Mouse (Mus musculus) liver, embryonic 12.5 days (tissue): ENCODE results near the gene Tnfaip8l2. TPM values are rescaled to one million over a fixed set of nuclear protein-coding genes. Genes with fewer than 3 reads are reported as not detected.
A peak's percentile ranks its signal among the peaks of the same experiment; 100 is the strongest.

Experiments
- ATAC-seq: fragments of 200-750 bp; cut with Nextera tagmentation; 2 replicates; pipeline ENCODE4 v1.8.0; 2017; ENCODE audit warnings: moderate number of reproducible peaks, mild to moderate bottlenecking, moderate library complexity
- H3K27ac ChIP-seq: fragments of 300-500 bp; sonication (generic); 2 replicates; pipeline ENCODE4 v1.5.1; 2016; ENCODE audit warnings: mild to moderate bottlenecking
- H3K27me3 ChIP-seq: fragments of 300-500 bp; sonication (generic); replicated peaks from 2 replicates; pipeline ENCODE4 v1.6.1; 2016; ENCODE audit warnings: mild to moderate bottlenecking, moderate library complexity
- H3K36me3 ChIP-seq: fragments of 300-500 bp; sonication (generic); 2 replicates; pipeline ENCODE4 v1.6.1; 2016; ENCODE audit warnings: mild to moderate bottlenecking, moderate library complexity
- H3K4me1 ChIP-seq: fragments of 300-500 bp; sonication (generic); 2 replicates; pipeline ENCODE4 v1.6.1; 2016
- H3K4me2 ChIP-seq: fragments of 300-500 bp; sonication (generic); 2 replicates; pipeline ENCODE4 v1.6.1; 2016; ENCODE audit warnings: mild to moderate bottlenecking, moderate library complexity
- H3K4me3 ChIP-seq: fragments of 300-500 bp; sonication (generic); 2 replicates; pipeline ENCODE4 v1.5.1; 2016; ENCODE audit warnings: mild to moderate bottlenecking, moderate library complexity
- H3K9ac ChIP-seq: fragments of 300-500 bp; sonication (generic); 2 replicates; pipeline ENCODE4 v1.6.1; 2016; ENCODE audit warnings: mild to moderate bottlenecking, moderate library complexity
- H3K9me3 ChIP-seq: fragments of 300-500 bp; sonication (generic); replicated peaks from 2 replicates; pipeline ENCODE4 v1.6.1; 2016; ENCODE audit warnings: mild to moderate bottlenecking, moderate library complexity
- WGBS: fragments of 180-500 bp; shearing (Covaris S2); methylation state at CpG from one replicate; pipeline ENCODE4 v1.1.7; 2016; ENCODE audit not compliant: insufficient replicate concordance; 5-methylcytosine and 5-hydroxymethylcytosine counted together
- polyA plus RNA-seq: library from polyadenylated mRNA; unstranded; fragments of >200 nt; fragmentation: Nextera tagmentation; extraction: Ambion mirVana; gene quantifications from 2 replicates; pipeline ENCODE4 v1.2.1, GENCODE M21; 2016

The Tnfaip8l2 gene
- 5.1 and 5.3 TPM in 2 replicates for polyA plus RNA-seq

DNA sequence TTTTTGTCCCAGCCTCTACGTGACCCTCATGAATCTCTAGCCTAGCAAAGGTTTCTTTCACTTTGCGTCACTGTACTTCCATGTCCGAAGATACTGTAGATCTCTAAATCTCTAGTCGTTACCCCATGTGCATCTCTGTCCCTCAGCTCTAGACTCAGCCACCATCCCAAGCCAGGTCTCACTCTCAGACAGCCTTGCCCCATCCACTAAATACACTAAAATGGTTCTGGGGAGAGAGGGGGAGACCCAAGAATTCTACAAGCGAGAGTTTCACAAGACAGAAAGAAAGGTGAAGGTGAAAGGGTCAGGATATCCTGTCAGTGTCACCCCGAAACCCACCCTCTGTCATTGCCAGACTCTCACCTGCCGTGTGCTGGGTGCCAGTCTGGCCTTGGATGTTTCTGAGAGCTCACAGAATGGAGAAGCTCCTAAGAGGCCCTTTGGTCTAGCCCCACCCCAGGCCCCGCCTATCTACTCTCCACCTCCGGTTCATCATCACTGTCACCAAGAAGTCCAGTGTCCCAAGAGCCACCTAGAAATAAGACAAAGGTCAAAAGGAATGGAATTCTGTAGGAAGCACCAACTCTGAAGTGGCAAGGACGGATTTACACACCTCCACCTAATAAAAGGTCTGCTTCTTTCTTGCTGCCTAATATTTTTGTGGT is at the start of gene Tnfaip8l2:
Tnfaip8l2 (minus strand) TSS at position 409 of the 665 bp plus-strand sequence.
- Histone ChIP-seq H3K9me3 (no peaks in the 10 kb centered on the region), H3K4me1 (peaks cover 25% of the 10 kb centered on the region), H3K4me3 (0 out of 2 replicates have a peak within 1 kb of the TSS, but pooled peaks have one; percentile 12), H3K36me3 (peaks cover 19% of the 10 kb centered on the region), H3K9ac (no peak within 1 kb of the TSS), H3K27me3 (no peaks in the 10 kb centered on the region), H3K4me2 (peak within 1 kb of the TSS; percentile 41), H3K27ac (peak within 1 kb of the TSS; percentile 65)
- peak; percentile 71 for ATAC-seq
- 53% methylated on average over 10 of the region's 10 CpGs for WGBS

DNA sequence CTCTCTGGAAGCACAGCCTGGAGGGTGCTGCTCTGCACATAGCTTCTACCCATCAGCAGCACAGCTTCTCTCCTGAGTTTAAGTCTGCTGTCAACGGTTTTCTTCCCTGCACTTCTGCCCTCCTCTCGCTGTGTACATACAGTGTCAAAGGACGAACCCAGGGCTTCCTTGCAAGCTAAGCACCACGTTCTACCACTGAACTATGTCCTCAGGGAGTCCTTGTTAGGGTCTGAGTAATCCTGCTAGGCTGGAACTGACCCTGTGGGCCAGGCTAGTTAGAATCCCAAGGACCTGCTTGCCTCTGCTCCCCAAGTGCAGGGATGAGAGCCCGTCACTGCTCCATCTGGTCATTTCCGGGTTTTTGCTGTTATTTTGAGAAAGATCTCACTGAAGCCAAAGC is 44.7 kb upstream of the Tnfaip8l2 start:
- WGBS: 89% methylated on average over 6 of the region's 6 CpGs
- H3K9ac ChIP-seq: no peak overlapping the region
- no peak overlapping the region for H3K4me3 ChIP-seq
- H3K4me1 ChIP-seq: no peaks in the 10 kb centered on the region
- H3K36me3 ChIP-seq: peaks cover 99% of the 10 kb centered on the region
- no peak overlapping the region for H3K4me2 ChIP-seq
- ATAC-seq: no peak
- H3K27ac ChIP-seq: no peak overlapping the region
- H3K27me3 ChIP-seq: no peaks in the 10 kb centered on the region
- no peaks in the 10 kb centered on the region for H3K9me3 ChIP-seq

DNA sequence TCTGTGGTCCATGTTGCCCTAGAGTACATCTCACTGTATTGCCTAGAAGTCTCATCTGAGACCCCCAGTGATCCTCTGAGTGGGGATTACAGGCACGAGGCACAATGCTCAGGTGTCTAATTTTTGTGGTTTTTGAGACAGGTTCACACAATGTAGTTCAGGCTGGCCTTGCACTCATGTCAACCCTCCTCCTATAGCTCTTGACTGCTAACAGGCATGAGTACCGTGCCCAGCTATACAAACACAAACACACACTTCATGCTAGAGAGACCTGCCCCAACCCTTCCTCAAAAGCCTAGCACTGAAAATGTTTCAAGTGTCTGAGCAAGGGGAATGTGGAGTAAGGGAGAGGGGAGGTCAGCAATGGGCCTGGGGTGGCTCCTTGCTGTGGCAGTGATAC is 43.9 kb upstream of the Tnfaip8l2 start:
- WGBS: 91% methylated on average over 2 of the region's 2 CpGs
- Histone ChIP-seq H3K27me3 (no peaks in the 10 kb centered on the region), H3K9ac (no peak overlapping the region), H3K36me3 (peaks cover 94% of the 10 kb centered on the region), H3K4me3 (no peak overlapping the region), H3K4me1 (no peaks in the 10 kb centered on the region), H3K4me2 (no peak overlapping the region), H3K9me3 (no peaks in the 10 kb centered on the region), H3K27ac (no peak overlapping the region)
- no peak for ATAC-seq

DNA sequence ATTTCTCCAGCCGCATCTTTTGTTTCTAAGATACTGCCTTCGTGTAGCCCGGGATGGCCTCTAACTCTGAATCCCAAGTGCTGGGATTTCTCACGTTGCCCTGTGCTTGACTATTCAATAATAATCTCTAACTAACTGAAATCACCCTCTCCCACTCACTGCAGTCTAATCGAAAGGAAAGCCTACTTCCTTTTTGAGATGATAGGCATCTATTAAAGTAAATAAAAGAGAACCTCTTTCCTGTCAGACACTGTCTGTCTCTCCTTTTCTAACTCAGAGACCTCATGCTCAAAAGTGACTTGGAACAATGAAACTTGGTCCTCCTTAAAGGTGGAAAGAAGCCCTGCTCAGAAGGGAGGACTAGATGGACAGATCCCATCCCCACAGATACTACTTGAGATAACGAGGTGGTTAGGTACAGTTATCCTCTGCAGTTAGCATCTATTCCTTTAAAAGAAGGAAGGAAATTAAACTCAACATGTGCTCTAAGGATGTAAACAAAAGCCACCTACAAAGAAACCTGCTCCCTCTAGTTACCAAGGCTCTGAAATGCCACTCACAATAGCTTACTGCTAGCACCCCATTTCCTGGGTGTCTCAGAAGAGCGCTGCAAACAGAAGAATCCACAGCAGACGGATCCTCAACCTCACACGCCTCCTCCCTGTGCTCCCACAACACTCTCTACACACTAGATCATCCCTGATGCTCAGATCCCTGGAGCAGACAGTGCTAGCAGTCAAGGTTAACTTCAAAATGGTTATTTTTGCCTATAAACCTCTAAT is 42.8 kb upstream of the Tnfaip8l2 start:
- H3K27ac ChIP-seq: no peak overlapping the region
- no peak overlapping the region for H3K4me2 ChIP-seq
- 83% methylated on average over 9 of the region's 9 CpGs for WGBS
- no peaks in the 10 kb centered on the region for H3K9me3 ChIP-seq
- ATAC-seq: no peak
- H3K9ac ChIP-seq: no peak overlapping the region
- no peaks in the 10 kb centered on the region for H3K4me1 ChIP-seq
- H3K27me3 ChIP-seq: no peaks in the 10 kb centered on the region
- H3K4me3 ChIP-seq: no peak overlapping the region
- peaks cover 83% of the 10 kb centered on the region for H3K36me3 ChIP-seq

DNA sequence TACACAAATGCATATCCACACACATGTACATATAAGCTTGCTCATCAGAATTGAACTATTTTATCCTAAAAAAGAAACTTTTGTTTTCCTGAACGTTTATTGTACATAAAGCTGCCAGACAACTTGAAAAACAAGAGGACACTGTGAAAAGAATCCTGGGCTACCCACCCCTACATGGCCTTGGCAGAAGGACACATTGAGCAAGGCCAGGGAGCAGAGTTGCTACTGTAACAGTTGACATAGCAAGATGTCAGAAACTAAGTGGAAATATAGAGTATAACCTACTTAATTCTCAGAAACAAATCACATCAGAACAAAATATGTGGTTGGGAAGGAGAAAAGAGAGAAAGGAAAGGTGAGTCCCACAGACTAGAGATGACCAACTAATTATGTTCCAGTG is 39.7 kb upstream of the Tnfaip8l2 start:
- H3K27ac ChIP-seq: no peak overlapping the region
- no peak overlapping the region for H3K9ac ChIP-seq
- peaks cover 51% of the 10 kb centered on the region for H3K36me3 ChIP-seq
- peaks cover 15% of the 10 kb centered on the region; the same call in 1 of the 2 replicates for H3K27me3 ChIP-seq
- WGBS: 55% methylated on average over 1 of the region's 1 CpGs
- ATAC-seq: no peak
- no peak overlapping the region for H3K4me3 ChIP-seq
- no peak overlapping the region for H3K4me2 ChIP-seq
- H3K9me3 ChIP-seq: no peaks in the 10 kb centered on the region
- H3K4me1 ChIP-seq: no peaks in the 10 kb centered on the region

DNA sequence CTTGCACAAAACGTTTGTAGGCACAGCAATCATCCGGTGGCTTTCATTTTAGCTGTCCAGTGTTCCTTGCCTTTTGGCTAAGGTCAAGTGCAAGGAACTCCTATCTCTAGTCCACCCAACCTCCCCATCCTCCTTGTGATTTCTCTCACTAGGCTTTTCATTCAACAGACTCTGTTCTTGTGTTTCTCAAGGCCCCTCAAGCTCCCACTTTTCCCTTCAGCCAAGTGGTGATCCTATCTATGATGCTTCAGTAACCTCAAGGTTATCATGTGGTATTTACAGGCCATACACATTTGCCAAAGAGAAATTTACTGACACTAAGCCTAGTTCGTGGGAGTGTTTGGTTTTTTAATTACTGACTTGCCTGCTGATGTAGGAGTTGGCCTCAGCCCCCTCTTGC is 37.7 kb upstream of the Tnfaip8l2 start:
- Histone ChIP-seq H3K27ac (no peak overlapping the region), H3K36me3 (peaks cover 32% of the 10 kb centered on the region), H3K9me3 (no peaks in the 10 kb centered on the region), H3K27me3 (peaks cover 27% of the 10 kb centered on the region), H3K4me2 (no peak overlapping the region), H3K9ac (no peak overlapping the region), H3K4me1 (no peaks in the 10 kb centered on the region), H3K4me3 (no peak overlapping the region)
- WGBS: 58% methylated on average over 3 of the region's 3 CpGs
- no peak for ATAC-seq

DNA sequence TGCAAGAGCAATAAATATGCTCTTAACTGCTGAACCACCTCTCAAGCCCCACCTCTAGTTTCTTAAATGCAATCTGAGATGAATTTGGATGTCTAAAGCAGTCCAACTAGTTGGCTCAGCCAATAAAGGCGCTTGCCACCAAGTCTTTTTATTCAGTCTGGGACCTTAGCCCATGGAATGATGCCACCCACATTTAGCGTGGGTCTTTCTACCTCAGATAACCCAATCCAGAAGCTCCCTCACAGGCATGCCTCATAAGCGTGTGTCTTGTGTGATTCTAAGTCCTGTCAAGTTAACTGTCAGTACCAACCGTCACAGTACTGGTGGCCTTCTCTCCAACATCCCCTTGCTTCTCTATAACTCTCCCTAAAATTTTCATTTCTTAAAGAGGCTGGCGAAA is 36.8 kb upstream of the Tnfaip8l2 start:
- Histone ChIP-seq H3K27ac (no peak overlapping the region), H3K4me1 (peaks cover 4% of the 10 kb centered on the region; the same call in 1 of the 2 replicates), H3K9me3 (no peaks in the 10 kb centered on the region), H3K27me3 (peaks cover 35% of the 10 kb centered on the region), H3K9ac (no peak overlapping the region), H3K36me3 (peaks cover 22% of the 10 kb centered on the region), H3K4me2 (no peak overlapping the region), H3K4me3 (no peak overlapping the region)
- 71% methylated on average over 5 of the region's 5 CpGs for WGBS
- no peak for ATAC-seq

DNA sequence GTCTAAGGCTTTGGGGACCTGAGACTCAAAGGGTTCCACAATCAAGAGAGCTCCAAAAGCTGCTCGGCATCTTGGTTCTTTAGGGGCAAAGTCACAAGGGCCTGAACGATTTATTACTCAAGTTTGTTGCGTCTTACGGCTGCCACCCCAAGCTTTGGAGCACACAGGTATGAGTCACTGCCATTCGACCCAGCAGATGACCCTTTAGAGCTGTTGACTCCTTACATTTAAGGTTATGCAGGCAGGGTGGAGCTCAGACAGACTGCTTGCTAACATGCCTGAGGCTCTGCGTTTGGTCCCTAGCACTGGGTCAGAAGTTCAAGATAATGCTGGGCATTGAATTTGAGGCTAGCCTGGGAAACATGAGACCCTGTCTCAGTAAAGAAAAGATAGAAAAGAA is 35.4 kb upstream of the Tnfaip8l2 start:
- Histone ChIP-seq H3K27me3 (peaks cover 49% of the 10 kb centered on the region), H3K4me2 (no peak overlapping the region), H3K4me3 (no peak overlapping the region), H3K9ac (no peak overlapping the region), H3K27ac (no peak overlapping the region), H3K36me3 (peaks cover 9% of the 10 kb centered on the region; the same call in 1 of the 2 replicates), H3K9me3 (no peaks in the 10 kb centered on the region), H3K4me1 (peaks cover 17% of the 10 kb centered on the region; the same call in 1 of the 2 replicates)
- ATAC-seq: no peak
- WGBS: 70% methylated on average over 6 of the region's 6 CpGs

DNA sequence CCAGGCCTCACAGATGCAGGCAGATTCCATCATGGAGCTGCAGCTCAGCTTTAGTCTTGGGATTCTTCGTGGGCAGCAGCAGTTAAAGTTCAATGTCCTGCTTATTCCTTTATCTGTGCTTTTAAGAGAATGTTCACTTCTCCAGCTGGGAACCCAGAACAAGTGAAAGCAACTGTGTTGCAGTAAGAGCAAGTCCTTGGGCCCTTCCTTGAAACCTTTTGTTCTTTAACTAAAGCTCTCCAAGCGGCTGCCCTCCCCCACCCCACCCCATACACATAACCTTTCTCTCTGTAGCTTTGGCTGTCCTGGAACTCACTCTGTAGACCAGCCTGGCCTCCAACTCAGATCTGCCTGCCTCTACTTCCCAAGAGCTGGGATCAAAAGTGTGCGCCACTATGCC is 34.3 kb upstream of the Tnfaip8l2 start:
- Histone ChIP-seq H3K9me3 (no peaks in the 10 kb centered on the region), H3K4me3 (no peak overlapping the region), H3K36me3 (no peaks in the 10 kb centered on the region), H3K9ac (no peak overlapping the region), H3K27me3 (peaks cover 60% of the 10 kb centered on the region), H3K4me2 (no peak overlapping the region), H3K4me1 (peaks cover 19% of the 10 kb centered on the region; the same call in 1 of the 2 replicates), H3K27ac (no peak overlapping the region)
- no peak for ATAC-seq
- 52% methylated on average over 3 of the region's 3 CpGs for WGBS

DNA sequence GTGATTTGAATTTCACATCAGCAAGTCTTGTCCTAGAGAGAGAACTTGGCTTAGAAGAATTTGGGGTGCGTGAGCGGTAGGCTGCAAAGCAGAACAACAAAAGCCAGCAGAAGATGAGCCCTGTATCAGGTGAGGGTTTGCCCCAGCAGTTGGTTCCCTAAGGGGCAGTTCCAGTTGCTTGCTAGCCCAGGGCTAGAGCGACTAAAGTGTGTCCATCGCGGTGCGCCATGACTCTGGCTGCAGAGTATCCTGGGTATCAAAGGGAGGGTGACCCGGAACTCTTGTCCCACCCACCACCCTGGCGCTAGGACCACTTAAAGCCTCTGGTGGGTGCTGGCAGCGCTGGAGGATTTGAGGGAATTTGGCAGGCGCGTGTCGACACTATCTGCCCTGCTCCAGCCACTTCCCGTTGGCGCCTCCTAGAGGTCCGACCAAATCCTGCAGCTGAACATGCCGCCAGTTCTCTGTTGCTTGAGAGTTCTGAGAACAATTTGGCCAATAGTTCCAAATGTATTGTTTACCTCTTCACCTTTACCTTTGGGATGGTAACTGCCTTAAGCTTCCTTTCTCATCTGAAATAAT is 31.9 kb upstream of the Tnfaip8l2 start:
- no peak overlapping the region for H3K9ac ChIP-seq
- H3K4me2 ChIP-seq: peak overlapping the region; percentile 64
- H3K27me3 ChIP-seq: peaks cover 84% of the 10 kb centered on the region
- no peaks in the 10 kb centered on the region for H3K36me3 ChIP-seq
- ATAC-seq: peak; percentile 47; the same call in 1 of the 2 replicates
- peak overlapping the region; percentile 43 for H3K4me3 ChIP-seq
- no peaks in the 10 kb centered on the region for H3K9me3 ChIP-seq
- 1% methylated on average over 16 of the region's 16 CpGs for WGBS
- H3K27ac ChIP-seq: no peak overlapping the region
- peaks cover 19% of the 10 kb centered on the region; the same call in 1 of the 2 replicates for H3K4me1 ChIP-seq

DNA sequence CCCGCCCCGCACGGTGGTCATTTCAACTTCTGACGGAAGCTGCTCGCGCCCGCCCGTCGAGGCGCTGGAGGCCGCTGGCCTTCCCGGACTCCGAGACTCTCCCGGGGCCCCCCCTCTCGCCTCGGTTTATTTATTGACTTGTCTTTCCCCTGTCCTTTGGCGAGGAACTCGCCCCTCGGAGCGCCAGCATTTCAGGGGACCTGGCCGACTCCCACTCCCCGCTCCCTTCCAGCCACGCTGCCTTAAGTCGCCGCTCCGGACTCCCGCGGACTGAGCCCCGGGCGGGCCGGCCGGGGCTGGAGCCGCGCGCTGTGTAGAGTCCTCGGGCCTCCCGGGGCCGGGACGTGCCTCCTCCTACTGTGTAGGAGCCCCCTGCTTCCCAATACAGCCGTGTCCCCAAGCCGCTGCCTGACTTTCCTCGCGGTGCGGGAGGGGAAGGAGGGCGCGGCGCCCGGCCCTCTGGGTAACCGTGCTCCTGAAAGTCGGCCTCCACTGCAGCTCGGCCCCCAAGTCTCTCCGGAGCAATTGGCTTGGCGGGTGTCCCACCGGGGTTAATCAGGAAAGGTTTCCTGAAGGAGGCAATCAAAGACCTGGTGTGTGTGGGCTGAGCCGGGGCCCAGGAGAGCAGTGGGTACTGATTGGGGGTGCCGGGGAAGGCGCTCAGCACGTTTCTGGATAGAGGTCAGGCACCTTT is 31.2 kb upstream of the Tnfaip8l2 start:
- Histone ChIP-seq H3K27me3 (peaks cover 88% of the 10 kb centered on the region), H3K4me2 (peak overlapping the region; percentile 64), H3K27ac (no peak overlapping the region), H3K4me1 (peaks cover 19% of the 10 kb centered on the region; the same call in 1 of the 2 replicates), H3K4me3 (peak overlapping the region; percentile 43), H3K36me3 (no peaks in the 10 kb centered on the region), H3K9ac (no peak overlapping the region), H3K9me3 (no peaks in the 10 kb centered on the region)
- WGBS: 3% methylated on average over 58 of the region's 58 CpGs
- peak; percentile 36; the same call in 1 of the 2 replicates for ATAC-seq
